Mouse (Mus musculus) cortical plate, adult 2 months (tissue): ENCODE data around the gene Gsto2. TPM values are rescaled to one million over a fixed set of nuclear protein-coding genes. Genes with fewer than 3 reads are reported as not detected.
A peak's percentile ranks its signal among the peaks of the same experiment; 100 is the strongest.

Source experiments
- H3K27ac ChIP-seq: fragments of 200-500 bp; 2 replicates; pipeline ENCODE4 v1.5.1; 2012; ENCODE audit warnings: low read length, control low read depth, inconsistent platforms; ENCODE audit not compliant: insufficient read depth
- H3K4me1 ChIP-seq: fragments of 200-500 bp; 2 replicates; pipeline ENCODE4 v1.6.1; 2011; ENCODE audit warnings: low read length; ENCODE audit not compliant: control insufficient read depth, insufficient read depth
- H3K4me3 ChIP-seq: fragments of 200-500 bp; 2 replicates; pipeline ENCODE4 v1.5.1; 2011; ENCODE audit warnings: mild to moderate bottlenecking, low read length, control low read depth; ENCODE audit not compliant: insufficient read depth
- CTCF ChIP-seq: fragments of 200-500 bp; IDR thresholded peaks from 2 replicates; pipeline ENCODE4 v1.5.1; 2011; ENCODE audit warnings: mild to moderate bottlenecking, control low read depth, low read length; ENCODE audit not compliant: insufficient read depth; ENCODE audit errors: extremely low read depth
- POLR2A ChIP-seq: fragments of 200-500 bp; IDR thresholded peaks from 2 replicates; pipeline ENCODE4 v1.6.1; 2011; ENCODE audit warnings: mild to moderate bottlenecking, low read length, control low read depth; ENCODE audit not compliant: insufficient read depth; ENCODE audit errors: extremely low read depth
- polyA plus RNA-seq: library from polyadenylated mRNA; depleted of rRNA; stranded (reverse); fragments of >200 nt; gene quantifications from 2 replicates; pipeline ENCODE4 v1.2.3, GENCODE M21; 2012

Gsto2 gene
- polyA plus RNA-seq, 1 experiment, result 3.2 TPM

DNA sequence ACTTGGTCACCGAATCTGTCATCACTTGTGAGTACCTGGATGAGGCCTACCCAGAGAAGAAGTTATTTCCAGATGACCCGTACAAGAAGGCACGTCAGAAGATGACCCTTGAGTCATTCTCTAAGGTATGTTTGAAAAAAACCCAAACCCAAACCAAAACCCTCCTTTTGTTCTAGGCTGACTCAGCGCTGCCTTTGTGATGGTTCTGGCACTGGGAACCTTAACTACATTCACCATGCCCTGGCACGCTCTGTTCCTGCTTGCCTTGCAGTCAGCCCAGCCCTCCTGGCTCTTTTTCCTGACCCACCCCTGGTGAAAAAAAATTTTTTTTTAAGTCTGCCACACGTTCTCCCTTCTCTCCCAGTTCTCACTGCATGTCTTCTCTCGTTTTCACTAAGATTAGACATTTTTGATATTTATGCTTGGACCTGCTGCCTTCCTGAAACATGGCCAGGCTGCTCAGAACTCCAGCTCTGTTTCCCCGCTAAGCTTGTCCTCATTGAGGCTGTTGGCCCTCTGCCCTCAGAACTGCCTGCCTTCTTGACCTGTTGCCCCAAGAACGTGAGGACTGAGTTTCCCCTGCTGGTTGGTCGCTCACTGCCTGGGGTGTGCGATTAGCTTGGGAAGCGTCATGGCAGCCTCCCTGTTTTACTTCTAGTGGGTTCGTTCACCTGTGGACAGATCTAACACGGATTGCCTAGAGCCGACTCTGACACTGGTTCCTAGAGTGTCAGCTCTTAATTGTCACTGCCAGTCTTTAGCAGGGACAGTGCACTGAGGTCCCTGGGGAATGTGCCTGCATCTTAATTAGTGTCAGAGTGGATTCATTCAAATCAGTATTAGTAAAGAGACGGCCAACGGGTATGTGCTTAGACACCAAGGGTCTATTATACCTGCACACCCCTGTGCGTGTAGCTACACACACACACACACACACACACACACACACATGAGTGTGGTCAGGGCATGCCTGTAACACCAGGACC is 7.1 kb upstream of the Gsto2 start:
- Histone ChIP-seq H3K4me1 (no peaks in the 10 kb centered on the region; the same call in 1 of the 2 replicates), H3K4me3 (no peak overlapping the region), H3K27ac (no peak overlapping the region)
- TF ChIP-seq POLR2A (no peak), CTCF (no peak)

DNA sequence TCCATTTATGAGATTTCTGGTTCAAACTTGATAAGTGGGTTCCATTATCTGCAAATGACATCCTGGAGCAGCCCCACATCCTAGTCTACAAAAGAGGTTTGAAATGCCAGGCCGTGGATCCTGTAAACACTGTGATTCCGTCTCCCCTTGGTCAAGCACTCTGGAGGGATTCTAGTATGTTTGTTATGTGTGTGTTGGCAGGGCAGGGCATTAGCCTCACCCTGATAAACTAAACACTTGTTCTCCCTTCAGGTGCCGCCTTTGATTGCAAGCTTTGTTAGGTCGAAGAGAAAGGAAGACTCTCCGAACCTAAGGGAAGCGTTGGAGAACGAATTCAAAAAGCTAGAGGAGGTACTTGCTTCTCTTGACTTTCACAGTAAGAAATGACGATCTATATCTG is 6.2 kb upstream of the Gsto2 start:
- TF ChIP-seq POLR2A (no peak), CTCF (no peak)
- Histone ChIP-seq H3K27ac (no peak overlapping the region), H3K4me3 (no peak overlapping the region), H3K4me1 (no peaks in the 10 kb centered on the region; the same call in 1 of the 2 replicates)

- Histone ChIP-seq H3K4me3 (no peak overlapping the region), H3K27ac (no peak overlapping the region), H3K4me1 (peaks cover 2% of the 10 kb centered on the region; the same call in 1 of the 2 replicates)
- no peak for TF ChIP-seq CTCF
- TF ChIP-seq POLR2A, result no peak
These were observed 2.8 kb upstream of the Gsto2 start for GRCm38 (mm10) chr19:47862581-47862980.

GRCm38 (mm10) chr19:47864051-47864450 is 1.3 kb upstream of the Gsto2 start:
- H3K4me1 ChIP-seq, result peaks cover 2% of the 10 kb centered on the region; the same call in 1 of the 2 replicates
- no peak overlapping the region for H3K4me3 ChIP-seq
- no peak for TF ChIP-seq POLR2A
- no peak for TF ChIP-seq CTCF
- no peak overlapping the region for H3K27ac ChIP-seq

- no peak overlapping the region for H3K27ac ChIP-seq
- TF ChIP-seq CTCF, result no peak
- TF ChIP-seq POLR2A, result no peak
- H3K4me3 ChIP-seq, result peak overlapping the region; percentile 46; the same call in 1 of the 2 replicates
- H3K4me1 ChIP-seq, result peaks cover 2% of the 10 kb centered on the region; the same call in 1 of the 2 replicates
These were observed 613 bp upstream of the Gsto2 start for GRCm38 (mm10) chr19:47864721-47865120.

DNA sequence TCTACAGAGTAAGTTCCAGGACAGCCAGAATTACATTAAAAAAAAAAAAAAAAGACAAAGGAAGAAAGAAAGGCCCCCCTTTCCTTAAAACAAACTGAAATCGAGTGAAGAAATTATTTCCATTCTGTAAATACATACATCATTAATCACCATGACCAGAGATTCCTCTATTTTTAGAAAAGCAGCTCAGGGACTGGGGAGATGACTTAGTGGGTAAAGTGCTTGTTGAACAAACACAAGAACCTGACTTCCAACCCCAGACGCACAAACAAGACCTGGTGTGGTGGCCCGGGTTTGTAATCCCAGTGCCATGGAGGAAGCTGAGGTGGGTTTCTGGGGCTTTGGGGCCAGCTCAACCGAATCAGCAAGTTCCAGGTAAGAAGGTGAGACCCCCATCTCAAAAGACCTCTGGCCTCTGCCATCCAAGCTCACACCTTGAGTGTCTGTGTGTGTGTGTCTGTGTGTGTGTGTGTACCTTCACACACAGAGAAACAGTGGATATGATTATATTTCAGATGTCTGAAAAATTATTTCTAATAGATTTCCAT is 2.4 kb downstream of the Gsto2 start:
- Histone ChIP-seq H3K4me1 (peaks cover 2% of the 10 kb centered on the region; the same call in 1 of the 2 replicates), H3K27ac (no peak overlapping the region), H3K4me3 (no peak overlapping the region)
- TF ChIP-seq CTCF (no peak), POLR2A (no peak)

GRCm38 (mm10) chr19:47868951-47869350 is 3.6 kb downstream of the Gsto2 start:
- Histone ChIP-seq H3K27ac (no peak overlapping the region), H3K4me3 (no peak overlapping the region), H3K4me1 (peaks cover 2% of the 10 kb centered on the region; the same call in 1 of the 2 replicates)
- TF ChIP-seq CTCF (no peak), POLR2A (no peak)

DNA sequence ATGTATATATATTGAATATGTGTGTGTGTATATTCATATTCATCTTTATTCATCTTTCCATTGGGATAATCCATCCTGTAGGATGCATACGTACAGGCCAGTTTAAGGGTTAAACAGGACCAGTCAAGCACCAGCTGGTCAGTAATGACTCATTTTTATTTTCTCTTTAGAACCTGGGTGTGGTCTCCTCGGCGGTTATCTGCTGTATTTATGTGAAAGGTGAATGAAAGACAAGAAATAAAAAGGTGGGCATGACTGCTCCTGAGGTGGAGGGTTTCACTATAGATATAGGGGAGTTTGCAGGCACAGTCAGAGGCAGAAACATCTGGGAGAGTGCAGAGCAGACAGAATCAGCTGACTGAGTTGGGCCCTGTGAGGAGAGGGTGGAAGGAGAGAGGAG is 4.2 kb downstream of the Gsto2 start:
- peaks cover 2% of the 10 kb centered on the region; the same call in 1 of the 2 replicates for H3K4me1 ChIP-seq
- no peak overlapping the region for H3K4me3 ChIP-seq
- TF ChIP-seq CTCF (no peak), POLR2A (no peak)
- no peak overlapping the region for H3K27ac ChIP-seq

- Histone ChIP-seq H3K4me1 (peaks cover 2% of the 10 kb centered on the region; the same call in 1 of the 2 replicates), H3K4me3 (no peak overlapping the region), H3K27ac (no peak overlapping the region)
- TF ChIP-seq CTCF (no peak), POLR2A (no peak)
These were observed 4.8 kb downstream of the Gsto2 start for GRCm38 (mm10) chr19:47870102-47870666.
